Mouse (Mus musculus) lung, postnatal 0 days (tissue): ENCODE results near the gene Gm20388. TPM values are rescaled to one million over a fixed set of nuclear protein-coding genes. Genes with fewer than 3 reads are reported as not detected.

ENCODE experiments used
- ATAC-seq: fragments of 200-750 bp; cut with Nextera tagmentation; 2 replicates; pipeline ENCODE4 v1.8.0; 2017; ENCODE audit warnings: moderate library complexity
- DNase-seq: peaks from one replicate; pipeline ENCODE4 v3.0.0-alpha.2; 2016; ENCODE audit warnings: low spot score
- H3K27ac ChIP-seq: fragments of 300-500 bp; sonication (generic); 2 replicates; pipeline ENCODE4 v1.5.1; 2014; ENCODE audit warnings: antibody characterized with exemption, mild to moderate bottlenecking, low read length, mixed read lengths
- H3K27me3 ChIP-seq: fragments of 300-500 bp; sonication (generic); replicated peaks from 2 replicates; pipeline ENCODE4 v1.6.1; 2014; ENCODE audit warnings: low read length, mixed read lengths; ENCODE audit not compliant: insufficient read depth
- H3K36me3 ChIP-seq: fragments of 300-500 bp; sonication (generic); 2 replicates; pipeline ENCODE4 v1.6.1; 2014; ENCODE audit warnings: low read length, mixed read lengths; ENCODE audit not compliant: insufficient read depth
- H3K4me1 ChIP-seq: fragments of 300-500 bp; sonication (generic); 2 replicates; pipeline ENCODE4 v1.6.1; 2014; ENCODE audit warnings: antibody characterized with exemption, low read depth, low read length, mixed read lengths; ENCODE audit not compliant: insufficient read depth
- H3K4me2 ChIP-seq: fragments of 300-500 bp; sonication (generic); replicated peaks from 2 replicates; pipeline ENCODE4 v1.6.1; 2014; ENCODE audit warnings: low read depth, mild to moderate bottlenecking, low read length, moderate library complexity, mixed read lengths
- H3K4me3 ChIP-seq: fragments of 300-500 bp; sonication (generic); 2 replicates; pipeline ENCODE4 v1.5.1; 2014; ENCODE audit warnings: low read depth, low read length
- H3K9ac ChIP-seq: fragments of 300-500 bp; sonication (generic); replicated peaks from 2 replicates; pipeline ENCODE4 v1.6.1; 2014; ENCODE audit warnings: low read depth, mild to moderate bottlenecking
- H3K9me3 ChIP-seq: fragments of 300-500 bp; sonication (generic); 2 replicates; pipeline ENCODE4 v1.6.1; 2016; ENCODE audit warnings: low read length, mixed read lengths
- CTCF ChIP-seq: IDR thresholded peaks from 2 replicates; pipeline ENCODE4 v1.5.1; 2016; ENCODE audit warnings: antibody characterized with exemption, mild to moderate bottlenecking
- EP300 ChIP-seq: IDR thresholded peaks from 2 replicates; pipeline ENCODE4 v1.6.1; 2016; ENCODE audit warnings: antibody characterized with exemption, mild to moderate bottlenecking, control low read depth
- WGBS: fragments of 180-500 bp; shearing (Covaris S2); extraction: QIAGEN DNeasy Blood & Tissue Kit; methylation state at CpG from one replicate; pipeline ENCODE4 v1.1.7; 2014; 5-methylcytosine and 5-hydroxymethylcytosine counted together
- polyA plus RNA-seq: library from polyadenylated mRNA; unstranded; fragments of >200 nt; fragmentation: Nextera tagmentation; extraction: Ambion mirVana; gene quantifications from 2 replicates; pipeline ENCODE4 v1.2.1, GENCODE M21; 2015

The Gm20388 gene
- polyA plus RNA-seq, 1 experiment from 2014 or later = not detected

DNA sequence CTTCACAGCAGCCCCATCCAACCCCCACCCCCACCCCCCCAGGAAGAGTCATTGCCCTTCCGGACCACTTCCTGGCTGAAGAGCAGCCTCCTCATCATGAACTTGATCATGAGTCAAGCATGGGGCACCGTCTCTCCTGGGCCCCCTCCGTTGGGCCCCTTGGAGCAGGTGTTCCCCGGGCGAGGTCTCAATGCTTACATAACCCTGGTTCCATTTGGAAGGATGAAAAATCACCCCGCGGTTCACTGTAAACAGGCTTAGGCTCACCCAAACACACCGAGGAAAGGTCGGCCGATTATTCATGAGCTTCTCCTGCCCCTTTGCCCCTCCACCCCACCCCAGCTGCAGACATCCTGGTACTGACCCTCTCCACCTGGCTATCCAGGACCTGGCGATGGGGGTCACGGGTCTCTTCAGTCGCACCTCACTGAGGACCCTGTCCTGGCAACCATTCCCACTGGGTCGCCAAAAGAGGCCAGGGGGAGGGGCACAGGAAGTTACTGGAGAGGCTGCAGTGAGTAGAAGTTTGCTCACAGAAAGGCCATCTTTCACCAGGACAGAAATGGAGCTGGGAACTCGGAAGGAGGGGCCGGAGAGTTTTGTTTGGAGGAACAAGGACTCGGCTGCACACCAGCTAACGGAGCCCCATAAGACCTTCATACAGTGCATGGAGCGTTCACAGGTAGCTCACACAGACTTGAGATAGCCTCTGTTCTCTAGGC lies 1133.2 kb downstream of the Gm20388 start:
- no peak overlapping the region for H3K27ac ChIP-seq
- no peaks in the 10 kb centered on the region for H3K9me3 ChIP-seq
- DNase-seq = no peak
- 12% methylated on average over 19 of the region's 19 CpGs for WGBS
- ATAC-seq = no peak
- H3K36me3 ChIP-seq = no peaks in the 10 kb centered on the region
- no peaks in the 10 kb centered on the region for H3K4me1 ChIP-seq
- no peak overlapping the region for H3K4me3 ChIP-seq
- H3K27me3 ChIP-seq = no peaks in the 10 kb centered on the region
- no peak overlapping the region for H3K4me2 ChIP-seq
- no peak for TF ChIP-seq EP300
- TF ChIP-seq CTCF = no peak
- no peak overlapping the region for H3K9ac ChIP-seq

GRCm38 (mm10) chr8:121047441-121047840 lies 1136.8 kb downstream of the Gm20388 start:
- no peak overlapping the region for H3K4me3 ChIP-seq
- no peaks in the 10 kb centered on the region for H3K27me3 ChIP-seq
- no peaks in the 10 kb centered on the region for H3K4me1 ChIP-seq
- no peak for TF ChIP-seq EP300
- peak; percentile 49 for TF ChIP-seq CTCF
- no peak overlapping the region for H3K4me2 ChIP-seq
- H3K9ac ChIP-seq = no peak overlapping the region
- ATAC-seq (no peak), DNase-seq (no peak)
- no peaks in the 10 kb centered on the region for H3K36me3 ChIP-seq
- no peaks in the 10 kb centered on the region for H3K9me3 ChIP-seq
- 63% methylated on average over 9 of the region's 9 CpGs for WGBS
- no peak overlapping the region for H3K27ac ChIP-seq

DNA sequence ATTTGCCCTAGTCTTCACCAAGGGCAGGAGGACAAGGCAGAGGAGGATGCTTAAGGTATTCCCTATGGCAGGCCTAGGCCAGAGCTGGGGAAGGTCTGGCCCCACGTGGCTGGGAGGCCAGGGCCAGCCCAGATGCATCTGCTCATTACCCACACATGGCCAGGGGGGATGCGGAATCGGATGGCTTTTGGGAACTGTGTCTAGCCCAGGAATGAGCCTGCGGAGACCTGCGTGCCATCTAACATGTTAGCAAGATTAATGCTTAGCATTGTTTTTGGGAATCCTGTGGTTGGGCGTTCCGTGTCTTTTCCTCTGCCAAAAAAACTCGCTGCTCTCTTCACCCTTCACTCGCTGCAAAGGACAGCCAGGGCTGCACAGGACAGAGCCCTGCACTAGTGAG lies 1147.4 kb downstream of the Gm20388 start:
- no peak overlapping the region for H3K4me3 ChIP-seq
- DNase-seq (no peak), ATAC-seq (no peak)
- no peak overlapping the region for H3K4me2 ChIP-seq
- no peaks in the 10 kb centered on the region for H3K4me1 ChIP-seq
- no peak overlapping the region for H3K9ac ChIP-seq
- WGBS = 73% methylated on average over 9 of the region's 9 CpGs
- no peak for TF ChIP-seq EP300
- TF ChIP-seq CTCF = no peak
- H3K27ac ChIP-seq = no peak overlapping the region
- H3K36me3 ChIP-seq = no peaks in the 10 kb centered on the region
- no peaks in the 10 kb centered on the region for H3K9me3 ChIP-seq
- no peaks in the 10 kb centered on the region for H3K27me3 ChIP-seq

DNA sequence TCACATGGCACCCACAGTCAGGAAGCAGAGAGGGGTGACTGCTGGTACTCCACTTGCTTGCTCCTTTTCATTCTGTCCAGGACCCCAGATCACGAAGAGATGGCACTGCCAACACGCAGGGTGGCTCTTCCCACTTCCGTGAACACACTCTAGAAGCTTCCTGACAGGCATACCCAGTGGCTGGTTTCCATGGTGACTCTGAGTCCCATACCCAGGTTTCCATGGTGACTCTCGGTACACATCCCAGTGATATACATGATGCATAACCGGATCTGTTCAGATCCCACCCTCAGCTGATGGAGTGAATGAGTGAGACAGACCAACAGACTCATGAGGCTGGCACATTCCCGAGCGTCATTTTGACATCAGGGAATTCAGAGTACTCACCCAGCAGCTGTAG lies 1148.5 kb downstream of the Gm20388 start:
- DNase-seq (no peak), ATAC-seq (no peak)
- H3K4me1 ChIP-seq = no peaks in the 10 kb centered on the region
- no peak overlapping the region for H3K9ac ChIP-seq
- no peak overlapping the region for H3K4me3 ChIP-seq
- no peaks in the 10 kb centered on the region for H3K9me3 ChIP-seq
- no peaks in the 10 kb centered on the region for H3K27me3 ChIP-seq
- no peaks in the 10 kb centered on the region; the same call in 1 of the 2 replicates for H3K36me3 ChIP-seq
- H3K4me2 ChIP-seq = no peak overlapping the region
- WGBS = 79% methylated on average over 7 of the region's 7 CpGs
- H3K27ac ChIP-seq = no peak overlapping the region
- TF ChIP-seq CTCF (no peak), EP300 (no peak)

DNA sequence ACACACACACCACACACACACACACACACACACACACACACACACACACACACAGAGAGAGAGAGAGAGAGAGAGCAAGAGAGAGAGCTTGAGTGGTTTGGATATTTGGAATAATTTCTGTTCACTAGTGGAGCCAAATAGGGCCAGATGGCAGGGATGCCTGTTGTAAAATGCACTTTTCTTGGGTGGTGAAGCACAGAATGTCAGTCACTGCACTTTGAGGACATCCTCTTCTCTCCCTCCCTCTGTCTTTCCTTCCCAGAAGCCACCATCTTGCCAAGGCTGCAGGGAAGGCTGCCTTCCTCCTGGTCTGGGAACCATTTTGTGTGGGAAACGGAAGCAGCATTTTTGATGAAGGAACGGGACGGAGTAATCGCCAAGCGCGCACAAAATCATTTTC lies 1151.9 kb downstream of the Gm20388 start:
- Histone ChIP-seq H3K27ac (no peak overlapping the region), H3K36me3 (peaks cover 8% of the 10 kb centered on the region; the same call in 1 of the 2 replicates), H3K9me3 (no peaks in the 10 kb centered on the region), H3K4me1 (no peaks in the 10 kb centered on the region), H3K9ac (no peak overlapping the region), H3K4me2 (no peak overlapping the region), H3K4me3 (no peak overlapping the region), H3K27me3 (no peaks in the 10 kb centered on the region)
- ATAC-seq (no peak), DNase-seq (no peak)
- TF ChIP-seq CTCF (no peak), EP300 (no peak)
- 91% methylated on average over 6 of the region's 6 CpGs for WGBS

GRCm38 (mm10) chr8:121063649-121064048 lies 1153.0 kb downstream of the Gm20388 start:
- H3K4me2 ChIP-seq = no peak overlapping the region
- peaks cover 8% of the 10 kb centered on the region; the same call in 1 of the 2 replicates for H3K36me3 ChIP-seq
- 64% methylated on average over 13 of the region's 13 CpGs for WGBS
- no peaks in the 10 kb centered on the region for H3K9me3 ChIP-seq
- H3K4me1 ChIP-seq = no peaks in the 10 kb centered on the region
- TF ChIP-seq EP300 (no peak), CTCF (no peak)
- no peaks in the 10 kb centered on the region for H3K27me3 ChIP-seq
- no peak for ATAC-seq
- no peak overlapping the region for H3K27ac ChIP-seq
- DNase-seq = no peak
- no peak overlapping the region for H3K4me3 ChIP-seq
- no peak overlapping the region for H3K9ac ChIP-seq

- TF ChIP-seq EP300 = no peak
- TF ChIP-seq CTCF = peak; percentile 58
- H3K27me3 ChIP-seq = 0 out of 2 replicates have a peak, but pooled peaks cover 11% of the 10 kb centered on the region
- ATAC-seq = no peak
- H3K4me2 ChIP-seq = no peak overlapping the region
- H3K27ac ChIP-seq = no peak overlapping the region
- H3K4me3 ChIP-seq = no peak overlapping the region
- DNase-seq = no peak
- 13% methylated on average over 12 of the region's 12 CpGs for WGBS
- H3K9ac ChIP-seq = no peak overlapping the region
- peaks cover 5% of the 10 kb centered on the region for H3K4me1 ChIP-seq
- no peaks in the 10 kb centered on the region for H3K36me3 ChIP-seq
- no peaks in the 10 kb centered on the region for H3K9me3 ChIP-seq
Measured at GRCm38 (mm10) chr8:121071454-121071853, 1160.8 kb downstream of the Gm20388 start.
